In genomic region chr15:99974476-99975220, GRCm38 (mm10) we compare ENCODE assay signal across 10 mouse cellular contexts. TPM values are rescaled to one million over a fixed set of nuclear protein-coding genes. Genes with fewer than 3 reads are reported as not detected.
A peak's percentile ranks its signal among the peaks of the same experiment; 100 is the strongest.
DNase-seq lines count a peak whose midpoint lies in the region; ATAC-seq and TF ChIP-seq lines count a peak whose summit lies in the region.
"Had no signal": no experiment of that assay in that cellular context is flagged by ENCODE, and none has a peak within 500 bp of the region (broad histone marks: within the 10 kb centered on the region; RNA-seq: fewer than 3 reads in every experiment).

No protein-coding gene starts in this region.

- no peak overlapping the region for H3K27ac ChIP-seq in forebrain, embryonic 14.5 days (ENCODE audit: low read depth, low read length)
- no peak overlapping the region for H3K27ac ChIP-seq in forebrain, embryonic 15.5 days (replicated peaks)
- H3K27ac ChIP-seq in lung, embryonic 14.5 days (ENCODE audit: low read depth): no peak overlapping the region
- H3K27ac ChIP-seq in intestine, embryonic 15.5 days: no peak overlapping the region
- no peak overlapping the region for H3K27ac ChIP-seq in neural tube, embryonic 15.5 days (replicated peaks)

- H3K9ac ChIP-seq in forebrain, embryonic 14.5 days (ENCODE audit: low read length): no peak overlapping the region
- H3K9ac ChIP-seq in forebrain, embryonic 15.5 days (replicated peaks): no peak overlapping the region
- H3K9ac ChIP-seq in lung, embryonic 14.5 days: no peak overlapping the region
- H3K9ac ChIP-seq in intestine, embryonic 15.5 days: no peak overlapping the region
- no peak overlapping the region for H3K9ac ChIP-seq in neural tube, embryonic 15.5 days (replicated peaks)

- no peaks in the 10 kb centered on the region for H3K27me3 ChIP-seq in forebrain, embryonic 14.5 days (replicated peaks; ENCODE audit: control insufficient read depth, insufficient read depth, low read length)
- H3K27me3 ChIP-seq in forebrain, embryonic 15.5 days: no peaks in the 10 kb centered on the region
- no peaks in the 10 kb centered on the region for H3K27me3 ChIP-seq in lung, embryonic 14.5 days (ENCODE audit: insufficient read depth, low read length)
- no peaks in the 10 kb centered on the region for H3K27me3 ChIP-seq in intestine, embryonic 15.5 days (replicated peaks)
- no peaks in the 10 kb centered on the region for H3K27me3 ChIP-seq in neural tube, embryonic 15.5 days (replicated peaks)

- H3K4me1 ChIP-seq in forebrain, embryonic 14.5 days (ENCODE audit: control insufficient read depth, insufficient read depth, low read length): peaks cover 4% of the 10 kb centered on the region
- H3K4me1 ChIP-seq in forebrain, embryonic 15.5 days: peaks cover 14% of the 10 kb centered on the region
- H3K4me1 ChIP-seq in lung, embryonic 14.5 days (ENCODE audit: insufficient read depth): no peaks in the 10 kb centered on the region
- H3K4me1 ChIP-seq in intestine, embryonic 15.5 days (replicated peaks): 0 out of 2 replicates have a peak, but pooled peaks cover 3% of the 10 kb centered on the region
- peaks cover 16% of the 10 kb centered on the region for H3K4me1 ChIP-seq in neural tube, embryonic 15.5 days

- no peaks in the 10 kb centered on the region for H3K36me3 ChIP-seq in forebrain, embryonic 14.5 days (ENCODE audit: control insufficient read depth, insufficient read depth, low read length)
- H3K36me3 ChIP-seq in forebrain, embryonic 15.5 days: no peaks in the 10 kb centered on the region
- H3K36me3 ChIP-seq in lung, embryonic 14.5 days (ENCODE audit: insufficient read depth): no peaks in the 10 kb centered on the region
- H3K36me3 ChIP-seq in intestine, embryonic 15.5 days: no peaks in the 10 kb centered on the region
- H3K36me3 ChIP-seq in neural tube, embryonic 15.5 days: no peaks in the 10 kb centered on the region

- H3K9me3 ChIP-seq in forebrain, embryonic 14.5 days (replicated peaks; ENCODE audit: control insufficient read depth, low read length): no peaks in the 10 kb centered on the region
- H3K9me3 ChIP-seq in forebrain, embryonic 15.5 days: no peaks in the 10 kb centered on the region
- H3K9me3 ChIP-seq in lung, embryonic 14.5 days (ENCODE audit: low read depth, low read length): no peaks in the 10 kb centered on the region
- H3K9me3 ChIP-seq in intestine, embryonic 15.5 days: no peaks in the 10 kb centered on the region
- H3K9me3 ChIP-seq in neural tube, embryonic 15.5 days (replicated peaks): no peaks in the 10 kb centered on the region

- no peak for TF ChIP-seq CTCF in lung, embryonic 14.5 days (IDR thresholded peaks at IDR 0.05; ENCODE audit: low read depth)

- H3K4me3 ChIP-seq in forebrain, embryonic 14.5 days (ENCODE audit: low read depth, low read length): no peak overlapping the region
- no peak overlapping the region for H3K4me3 ChIP-seq in forebrain, embryonic 15.5 days
- peak overlapping the region; percentile 77; the same call in 1 of the 2 replicates for H3K4me3 ChIP-seq in lung, embryonic 14.5 days (ENCODE audit: low read depth, low read length)
- H3K4me3 ChIP-seq in intestine, embryonic 15.5 days (replicated peaks): no peak overlapping the region
- no peak overlapping the region for H3K4me3 ChIP-seq in neural tube, embryonic 15.5 days (replicated peaks)

- no peak for ATAC-seq in forebrain, embryonic 14.5 days
- no peak for ATAC-seq in forebrain, embryonic 15.5 days (replicated peaks)
- ATAC-seq in lung, embryonic 14.5 days (ENCODE audit: insufficient read depth): no peak
- ATAC-seq in intestine, embryonic 15.5 days: no peak
- ATAC-seq in neural tube, embryonic 15.5 days (ENCODE audit: low FRiP score): no peak

- H3K4me2 ChIP-seq in forebrain, embryonic 14.5 days (ENCODE audit: low read length): peak overlapping the region; percentile 88
- no peak overlapping the region for H3K4me2 ChIP-seq in forebrain, embryonic 15.5 days (replicated peaks)
- peak overlapping the region; percentile 82 for H3K4me2 ChIP-seq in lung, embryonic 14.5 days
- peak overlapping the region; percentile 65; the same call in 1 of the 2 replicates for H3K4me2 ChIP-seq in intestine, embryonic 15.5 days (replicated peaks)
- peak overlapping the region; percentile 87; the same call in 1 of the 2 replicates for H3K4me2 ChIP-seq in neural tube, embryonic 15.5 days

- 69% methylated on average over 2 of the region's 2 CpGs for WGBS in forebrain, embryonic 14.5 days
- 78% methylated on average over 2 of the region's 2 CpGs for WGBS in forebrain, embryonic 15.5 days
- WGBS in lung, embryonic 14.5 days: 72% methylated on average over 2 of the region's 2 CpGs
- 60% methylated on average over 2 of the region's 2 CpGs for WGBS in intestine, embryonic 15.5 days
- WGBS in neural tube, embryonic 15.5 days: 79% methylated on average over 2 of the region's 2 CpGs

- DNase-seq in forebrain, embryonic 14.5 days (ENCODE audit: low spot score): no peak
- no peak for DNase-seq in lung, embryonic 14.5 days
- no peak for DNase-seq in lung, postnatal 25 days (ENCODE audit: low spot score)
- no peak for DNase-seq in gastrocnemius, adult 18-20 months (ENCODE audit: low spot score)
- no peak for DNase-seq in spleen, postnatal 14 days (ENCODE audit: low spot score in 2 of 2)
- DNase-seq: B cell, adult 2 months; kidney, postnatal 14 days had no signal

RNA-seq across cellular contexts. Expression of gene Larp4, which starts 4.8 kb away (rescaled TPM):
- polyA plus RNA-seq in forebrain, embryonic 14.5 days (2014; fragmentation: Nextera tagmentation; extraction: Ambion mirVana): 29.0 and 32.6 TPM in 2 replicates
- polyA plus RNA-seq in forebrain, embryonic 15.5 days (2015; fragmentation: Nextera tagmentation; extraction: Ambion mirVana): 23.9 and 27.4 TPM in 2 replicates
- 39.3 and 41.0 TPM in 2 replicates for polyA plus RNA-seq in lung, embryonic 14.5 days (2014; fragmentation: Nextera tagmentation; extraction: Ambion mirVana)
- 40.5 and 46.4 TPM in 2 replicates for polyA plus RNA-seq in intestine, embryonic 15.5 days (2015; fragmentation: Nextera tagmentation; extraction: Ambion mirVana)
- polyA plus RNA-seq in neural tube, embryonic 15.5 days (2015; fragmentation: Nextera tagmentation; extraction: Ambion mirVana): 19.4 and 23.0 TPM in 2 replicates
- total RNA-seq in gastrocnemius, adult 18-20 months (2021): 10 to 100 TPM; 39.4 to 47.4 TPM

RNA-seq across cellular contexts. Expression of gene Fam186a, which starts 7.8 kb away (rescaled TPM):
- not detected in 2 replicates for polyA plus RNA-seq in forebrain, embryonic 14.5 days (2014; fragmentation: Nextera tagmentation; extraction: Ambion mirVana)
- not detected in 2 replicates for polyA plus RNA-seq in forebrain, embryonic 15.5 days (2015; fragmentation: Nextera tagmentation; extraction: Ambion mirVana)
- polyA plus RNA-seq in lung, embryonic 14.5 days (2014; fragmentation: Nextera tagmentation; extraction: Ambion mirVana): 0.04 TPM in 1 of 2 replicates, not detected in the other
- not detected in 2 replicates for polyA plus RNA-seq in intestine, embryonic 15.5 days (2015; fragmentation: Nextera tagmentation; extraction: Ambion mirVana)
- polyA plus RNA-seq in neural tube, embryonic 15.5 days (2015; fragmentation: Nextera tagmentation; extraction: Ambion mirVana): not detected in 2 replicates
- total RNA-seq in gastrocnemius, adult 18-20 months (2021): under 1 TPM; 0.12 to 0.16 TPM
